ENCODE assay signal across 19 mouse cellular contexts in the genomic region with DNA sequence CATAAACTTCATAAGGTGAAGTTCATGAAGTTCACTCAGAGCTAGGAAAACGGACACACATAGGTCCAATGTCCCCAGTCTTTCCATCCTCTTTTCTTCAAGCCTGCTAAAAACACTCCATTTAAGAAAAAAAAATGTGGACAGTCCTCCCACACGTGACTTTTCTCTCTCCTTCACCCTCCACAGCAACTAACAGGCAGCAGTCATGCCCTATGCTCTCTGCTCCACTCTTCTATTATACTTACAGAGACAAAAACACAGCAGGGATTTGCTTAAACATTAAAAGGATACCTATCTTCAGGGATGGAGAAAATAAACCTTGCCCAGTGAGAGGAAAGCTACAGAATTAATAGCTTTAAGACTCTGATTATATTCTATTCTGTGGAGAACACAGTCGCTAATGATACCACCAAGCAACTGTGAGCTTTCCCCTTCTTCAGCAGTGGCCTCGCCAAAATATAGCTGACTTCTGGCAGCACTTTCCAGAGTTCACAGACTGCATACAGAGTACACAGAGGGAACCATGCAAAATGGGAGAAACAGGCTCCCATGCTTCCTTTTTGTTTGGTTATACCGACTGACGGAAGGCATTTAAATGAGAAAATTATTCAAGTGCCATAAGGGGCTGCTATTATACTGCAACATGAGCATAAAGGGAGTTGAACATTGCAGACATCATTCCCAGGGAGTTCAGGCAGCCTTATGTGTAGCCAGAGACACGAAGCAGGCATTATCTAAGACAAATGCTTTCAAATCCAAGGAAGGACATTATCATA.
DNase-seq lines count a peak whose midpoint lies in the region; ATAC-seq and TF ChIP-seq lines count a peak whose summit lies in the region.
"Had no signal": no experiment of that assay in that cellular context is flagged by ENCODE, and none has a peak within 500 bp of the region (broad histone marks: within the 10 kb centered on the region; RNA-seq: fewer than 3 reads in every experiment).

No protein-coding gene starts in this region.

- H3K4me3 ChIP-seq in forebrain, embryonic 12.5 days (replicated peaks) = no peak overlapping the region
- H3K4me3 ChIP-seq in hindbrain, embryonic 13.5 days = no peak overlapping the region
- H3K4me3 ChIP-seq in midbrain, embryonic 14.5 days (replicated peaks; ENCODE audit: low read depth, low read length) = no peak overlapping the region
- H3K4me3 ChIP-seq: heart, embryonic 10.5 days; liver, embryonic 12.5 days; megakaryocyte, embryonic 14.5 days had no signal

- H3K36me3 ChIP-seq in forebrain, embryonic 12.5 days (replicated peaks) = no peaks in the 10 kb centered on the region
- H3K36me3 ChIP-seq in hindbrain, embryonic 13.5 days = no peaks in the 10 kb centered on the region
- H3K36me3 ChIP-seq in midbrain, embryonic 14.5 days (ENCODE audit: control insufficient read depth, insufficient read depth, low read length) = no peaks in the 10 kb centered on the region
- H3K36me3 ChIP-seq: G1E; heart, embryonic 10.5 days; liver, embryonic 12.5 days had no signal

- H3K27ac ChIP-seq in forebrain, embryonic 12.5 days = 0 out of 2 replicates have a peak overlapping the region, but pooled peaks have one; percentile 42
- H3K27ac ChIP-seq in hindbrain, embryonic 13.5 days = peak overlapping the region; percentile 80
- H3K27ac ChIP-seq in midbrain, embryonic 14.5 days (replicated peaks; ENCODE audit: low read depth, low read length) = peak overlapping the region; percentile 75
- H3K27ac ChIP-seq: heart, embryonic 10.5 days; liver, embryonic 12.5 days had no signal

- H3K4me1 ChIP-seq in forebrain, embryonic 12.5 days = peaks cover 16% of the 10 kb centered on the region
- H3K4me1 ChIP-seq in hindbrain, embryonic 13.5 days (replicated peaks) = peaks cover 45% of the 10 kb centered on the region
- peaks cover 24% of the 10 kb centered on the region for H3K4me1 ChIP-seq in midbrain, embryonic 14.5 days (ENCODE audit: control insufficient read depth, insufficient read depth, low read length)
- H3K4me1 ChIP-seq: heart, embryonic 10.5 days; liver, embryonic 12.5 days; megakaryocyte, embryonic 14.5 days had no signal

- no peaks in the 10 kb centered on the region for H3K27me3 ChIP-seq in forebrain, embryonic 12.5 days
- H3K27me3 ChIP-seq in hindbrain, embryonic 13.5 days = no peaks in the 10 kb centered on the region
- no peaks in the 10 kb centered on the region for H3K27me3 ChIP-seq in midbrain, embryonic 14.5 days (ENCODE audit: control insufficient read depth, insufficient read depth, low read length)
- H3K27me3 ChIP-seq: liver, embryonic 12.5 days; megakaryocyte, embryonic 14.5 days had no signal

- H3K9ac ChIP-seq in forebrain, embryonic 12.5 days = no peak overlapping the region
- H3K9ac ChIP-seq in hindbrain, embryonic 13.5 days = no peak overlapping the region
- no peak overlapping the region; the same call in 1 of the 2 replicates for H3K9ac ChIP-seq in midbrain, embryonic 14.5 days (replicated peaks; ENCODE audit: low read length)
- H3K9ac ChIP-seq: liver, embryonic 12.5 days had no signal

- TF ChIP-seq CTCF in brain, embryonic 14.5 days (IDR thresholded peaks at IDR 0.05; ENCODE audit: borderline replicate concordance, extremely low read depth, insufficient read depth, insufficient read length) = no peak

- 11% methylated on average over 7 of the region's 7 CpGs for WGBS in forebrain, embryonic 12.5 days
- WGBS in hindbrain, embryonic 13.5 days = 12% methylated on average over 7 of the region's 7 CpGs
- WGBS in midbrain, embryonic 14.5 days = 8% methylated on average over 7 of the region's 7 CpGs

- no peaks in the 10 kb centered on the region for H3K9me3 ChIP-seq in forebrain, embryonic 12.5 days
- H3K9me3 ChIP-seq in hindbrain, embryonic 13.5 days = no peaks in the 10 kb centered on the region
- no peaks in the 10 kb centered on the region for H3K9me3 ChIP-seq in midbrain, embryonic 14.5 days (ENCODE audit: control insufficient read depth, low read length)
- H3K9me3 ChIP-seq: G1E; heart, embryonic 10.5 days; liver, embryonic 12.5 days; megakaryocyte, embryonic 14.5 days had no signal

- DNase-seq in brain, embryonic 14.5 days (ENCODE audit: low read depth) = peak; percentile 87
- DNase-seq in midbrain, embryonic 14.5 days = peak; percentile 64
- no peak for DNase-seq in adrenal gland, adult 2 months
- DNase-seq in right cerebral cortex, postnatal 25 days = no peak
- DNase-seq in heart, adult 8-10 months (ENCODE audit: low spot score) = no peak
- DNase-seq: adrenal gland, postnatal 14 days; cerebellum, adult 9-10 months; gastrocnemius, postnatal 10 days; kidney, adult 8-10 months; kidney, postnatal 36 days; retina, postnatal 1 day; thymus, postnatal 36 days had no signal

- H3K4me2 ChIP-seq in forebrain, embryonic 12.5 days = no peak overlapping the region
- no peak overlapping the region for H3K4me2 ChIP-seq in hindbrain, embryonic 13.5 days
- H3K4me2 ChIP-seq in midbrain, embryonic 14.5 days (ENCODE audit: low read length) = 0 out of 2 replicates have a peak overlapping the region, but pooled peaks have one; percentile 4
- H3K4me2 ChIP-seq: liver, embryonic 12.5 days had no signal

- TF ChIP-seq POLR2A in brain, embryonic 14.5 days (IDR thresholded peaks at IDR 0.05; ENCODE audit: borderline replicate concordance, extremely low read depth, insufficient read depth, insufficient read length, poor library complexity, severe bottlenecking) = no peak

- ATAC-seq in forebrain, embryonic 12.5 days (ENCODE audit: low FRiP score) = peak; percentile 64
- peak; percentile 87 for ATAC-seq in hindbrain, embryonic 13.5 days (ENCODE audit: low FRiP score)
- peak; percentile 85 for ATAC-seq in midbrain, embryonic 14.5 days (ENCODE audit: low FRiP score, low TSS enrichment)
- ATAC-seq in megakaryocyte, adult 5-6 weeks (ENCODE audit: poor library complexity, severe bottlenecking) = no peak
- ATAC-seq: liver, embryonic 12.5 days had no signal

Comparison
In these comparisons a context has a peak if more than half of its experiments do, and no peak if none do; other contexts are left out.
1. DNase-seq: peak in brain, embryonic 14.5 days (single experiment) and midbrain, embryonic 14.5 days (single experiment); none in adrenal gland, adult 2 months (single experiment), right cerebral cortex, postnatal 25 days (single experiment) and heart, adult 8-10 months (single experiment).
2. Peak in every context shown above with its lines, with median percentiles within 50 percentile points of each other: H3K27ac ChIP-seq.